ENCODE assay signal across 8 mouse cellular contexts in the genomic region with DNA sequence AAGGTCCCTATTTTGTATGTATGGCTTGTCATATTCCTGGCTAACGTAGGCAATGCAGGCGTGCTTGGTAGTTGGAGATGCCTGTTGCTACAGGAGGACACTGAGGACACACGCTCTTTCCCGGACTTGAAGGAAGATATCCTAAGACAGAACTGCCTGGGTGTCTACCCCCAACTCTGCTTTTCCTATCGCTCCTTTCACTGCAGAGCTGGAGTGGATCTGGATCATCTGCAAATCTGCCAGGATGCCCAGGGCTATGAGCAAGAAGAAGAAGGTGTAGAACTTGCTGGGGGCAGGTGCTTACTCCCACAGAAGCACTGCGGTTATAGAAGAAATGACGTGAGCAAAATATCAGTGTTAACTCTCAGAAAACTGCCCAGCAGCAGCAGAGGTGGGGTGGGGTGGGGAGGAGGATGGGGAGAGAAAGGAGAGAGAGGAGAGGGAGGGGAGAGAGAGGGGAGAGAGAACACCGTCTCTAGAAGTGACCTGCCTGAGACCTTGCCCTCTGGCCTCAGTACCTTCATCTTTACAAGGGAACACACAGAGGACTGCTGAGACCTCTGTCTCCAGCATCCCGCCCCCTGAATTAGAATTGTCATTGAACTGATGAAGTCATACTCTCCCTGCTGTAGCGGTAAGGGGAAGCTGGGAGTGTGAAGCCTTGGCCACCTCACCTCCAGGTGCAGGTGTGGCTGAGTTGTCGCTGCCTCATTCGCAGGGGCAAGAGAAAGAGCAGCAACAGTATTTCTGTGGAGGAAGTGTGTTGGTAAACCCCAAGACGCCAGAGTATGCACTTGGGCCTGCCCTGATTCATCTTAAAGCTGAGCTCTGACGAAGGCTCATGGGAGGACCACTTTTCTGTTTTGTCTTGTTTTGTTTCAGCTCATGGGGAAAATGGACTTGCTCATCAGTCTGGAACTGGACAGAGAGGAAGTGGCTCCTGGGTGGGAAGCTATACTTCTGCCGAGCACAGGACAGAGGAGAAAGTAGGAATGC. TPM values are rescaled to one million over a fixed set of nuclear protein-coding genes. Genes with fewer than 3 reads are reported as not detected.
A peak's percentile ranks its signal among the peaks of the same experiment; 100 is the strongest.
DNase-seq lines count a peak whose midpoint lies in the region; ATAC-seq and TF ChIP-seq lines count a peak whose summit lies in the region.

No protein-coding gene starts in this region.

- H3K4me1 ChIP-seq in spleen, adult 2 months (ENCODE audit: control insufficient read depth, insufficient read depth, insufficient read length), result peaks cover 89% of the 10 kb centered on the region
- H3K4me1 ChIP-seq in limb, embryonic 14.5 days (ENCODE audit: control insufficient read depth, insufficient read depth, low read length), result peaks cover 40% of the 10 kb centered on the region

- no peak overlapping the region for H3K4me2 ChIP-seq in limb, embryonic 14.5 days (replicated peaks; ENCODE audit: low read depth, low read length, severe bottlenecking)

- no peak for TF ChIP-seq CTCF in spleen, adult 2 months (IDR thresholded peaks at IDR 0.05; ENCODE audit: extremely low read depth, insufficient read depth, insufficient read length, insufficient replicate concordance)

- H3K27ac ChIP-seq in spleen, adult 2 months (ENCODE audit: insufficient read depth, low read length), result peak overlapping the region; percentile 81
- 0 out of 2 replicates have a peak overlapping the region, but pooled peaks have one; percentile 55 for H3K27ac ChIP-seq in limb, embryonic 14.5 days (replicated peaks; ENCODE audit: low read depth, low read length)

- H3K9ac ChIP-seq in limb, embryonic 14.5 days (ENCODE audit: low read depth, low read length, severe bottlenecking), result no peak overlapping the region

- WGBS in spleen, adult 2 months, result 21% methylated on average over 15 of the region's 15 CpGs
- 66% methylated on average over 15 of the region's 15 CpGs for WGBS in limb, embryonic 14.5 days

- H3K4me3 ChIP-seq in spleen, adult 2 months (ENCODE audit: extremely low read depth, insufficient read depth, insufficient read length), result peak overlapping the region; percentile 10; the same call in 1 of the 2 replicates
- H3K4me3 ChIP-seq in limb, embryonic 14.5 days (replicated peaks; ENCODE audit: low read length), result no peak overlapping the region

- no peak; the same call in 1 of the 2 replicates for TF ChIP-seq POLR2A in spleen, adult 2 months (IDR thresholded peaks at IDR 0.05; ENCODE audit: low read depth, low read length)
- TF ChIP-seq POLR2A in limb, embryonic 14.5 days (IDR thresholded peaks at IDR 0.05; ENCODE audit: borderline replicate concordance, extremely low read depth, insufficient read depth, insufficient read length), result no peak

- no peaks in the 10 kb centered on the region for H3K36me3 ChIP-seq in spleen, adult 2 months (ENCODE audit: control insufficient read depth, insufficient read depth, low read length)
- no peaks in the 10 kb centered on the region; the same call in 1 of the 2 replicates for H3K36me3 ChIP-seq in limb, embryonic 14.5 days (ENCODE audit: control insufficient read depth, insufficient read depth, low read length)

- intact Hi-C loops in left cerebral cortex, postnatal 4 days (cut with DNase I), result no loop called here

- H3K9me3 ChIP-seq in limb, embryonic 14.5 days (ENCODE audit: control insufficient read depth, low read length), result no peaks in the 10 kb centered on the region

- ATAC-seq in limb, embryonic 14.5 days (ENCODE audit: low FRiP score, low read depth), result no peak

- peak; percentile 97 for DNase-seq in heart, adult 11 months
- no peak for DNase-seq in heart, adult 9 months (ENCODE audit: low spot score in 2 of 2)
- DNase-seq in spleen, adult 2 months (ENCODE audit: low read depth in 1 of 2, low spot score in 2 of 2), result peak; percentile 47 to 76
- DNase-seq in spleen, postnatal 14 days (ENCODE audit: low spot score in 2 of 2), result no peak
- DNase-seq in limb, embryonic 14.5 days (ENCODE audit: low spot score), result no peak
- peak; percentile 53 to 75 for DNase-seq in thymus, postnatal 36 days
- DNase-seq in urinary bladder, postnatal 14 days (ENCODE audit: low spot score), result no peak
- DNase-seq in left cerebral cortex, postnatal 4 days, result no peak

- no peaks in the 10 kb centered on the region for H3K27me3 ChIP-seq in spleen, adult 2 months (ENCODE audit: control insufficient read depth, insufficient read depth, low read length)
- H3K27me3 ChIP-seq in limb, embryonic 14.5 days (ENCODE audit: control insufficient read depth, insufficient read depth, low read length), result no peaks in the 10 kb centered on the region

RNA-seq across cellular contexts. Expression of gene Fli1, which starts 35.5 kb away (rescaled TPM):
- 24.4 and 31.3 TPM in 2 replicates for polyA plus RNA-seq in spleen, adult 2 months (2012; rRNA removed)
- 10.1 and 11.5 TPM in 2 replicates for polyA plus RNA-seq in limb, embryonic 14.5 days (2012; rRNA removed)
- 22.2 and 25.7 TPM in 2 replicates for polyA plus RNA-seq in limb, embryonic 14.5 days (2014; fragmentation: Nextera tagmentation; extraction: Ambion mirVana)
- 1 to 10 TPM; 8.5 to 10.0 TPM for total RNA-seq in left cerebral cortex, postnatal 4 days (2021)

Comparison
In these comparisons a context has a peak if more than half of its experiments do, and no peak if none do; other contexts are left out.
1. DNase-seq: peak in heart, adult 11 months (single experiment), spleen, adult 2 months (2 of 2) and thymus, postnatal 36 days (2 of 2); none in heart, adult 9 months (0 of 2), spleen, postnatal 14 days (0 of 2), limb, embryonic 14.5 days (single experiment), urinary bladder, postnatal 14 days (single experiment) and left cerebral cortex, postnatal 4 days (single experiment).